Mouse (Mus musculus) CH12.LX (cell line): Measurements from ENCODE around the gene Gm10392. TPM values are rescaled to one million over a fixed set of nuclear protein-coding genes. Genes with fewer than 3 reads are reported as not detected.

Source experiments
- DNase-seq: peaks from one replicate; pipeline ENCODE4 v3.0.0-alpha.2; 2013; ENCODE audit errors: extremely low read depth
- H3K27ac ChIP-seq: 2 replicates; pipeline ENCODE4 v1.5.1; 2012; ENCODE audit warnings: low read depth, mild to moderate bottlenecking, control low read depth, moderate library complexity; ENCODE audit not compliant: insufficient read depth
- H3K27me3 ChIP-seq: replicated peaks from 2 replicates; pipeline ENCODE3; 2012; ENCODE audit warnings: inconsistent platforms
- H3K36me3 ChIP-seq, 2 experiments: replicated peaks in 1 of 2; 2 replicates each; pipeline versions ENCODE3 to v1.6.1; 2012; ENCODE audit warnings: inconsistent platforms in 1 of 2, low read length in 1 of 2, mild to moderate bottlenecking in 1 of 2, mixed read lengths in 1 of 2, moderate library complexity in 1 of 2; ENCODE audit not compliant: control insufficient read depth in 1 of 2, insufficient read depth in 1 of 2
- H3K4me1 ChIP-seq, 2 experiments: 2 replicates each; pipeline ENCODE4 v1.6.1; 2012; ENCODE audit warnings: inconsistent platforms in 1 of 2, moderate library complexity in 1 of 2; ENCODE audit not compliant: insufficient read depth in 2 of 2, control insufficient read depth in 1 of 2
- H3K4me2 ChIP-seq: 2 replicates; pipeline ENCODE4 v1.6.1; 2012; ENCODE audit warnings: low read depth, mild to moderate bottlenecking, control low read depth; ENCODE audit not compliant: poor library complexity, insufficient read depth, severe bottlenecking
- H3K4me3 ChIP-seq, 3 experiments: fragments of 150-350 bp in 1 of 3; sonication (generic) in 1 of 3; replicated peaks in 1 of 3; 2 replicates each; pipeline versions ENCODE3 to v1.5.1; 2011 to 2012; ENCODE audit warnings: low read depth in 2 of 3, low read length in 2 of 3, mild to moderate bottlenecking in 2 of 3, moderate library complexity in 2 of 3, control low read depth in 1 of 3, improper control_type of control experiment in 1 of 3, inconsistent platforms in 1 of 3, mixed read lengths in 1 of 3; ENCODE audit not compliant: poor library complexity in 1 of 3
- H3K79me2 ChIP-seq: replicated peaks from 2 replicates; pipeline ENCODE4 v1.6.1; 2012; ENCODE audit warnings: mild to moderate bottlenecking, moderate library complexity; ENCODE audit not compliant: control insufficient read depth, poor library complexity, insufficient read depth, severe bottlenecking; ENCODE audit errors: extremely low read depth
- H3K9ac ChIP-seq: 2 replicates; pipeline ENCODE4 v1.6.1; 2012; ENCODE audit warnings: low read depth, mild to moderate bottlenecking, control low read depth, moderate library complexity; ENCODE audit not compliant: insufficient read depth
- H3K9me3 ChIP-seq: replicated peaks from 2 replicates; pipeline ENCODE3; 2012; ENCODE audit warnings: low read length, inconsistent platforms, mixed read lengths
- CHD1 ChIP-seq: IDR thresholded peaks from 2 replicates; pipeline ENCODE4 v1.6.1; 2012; ENCODE audit warnings: low read depth, low read length, improper control_type of control experiment, inconsistent platforms
- CTCF ChIP-seq, 2 experiments: IDR thresholded peaks in 1 of 2; conservative IDR thresholded peaks in 1 of 2; 2 replicates each; pipeline ENCODE4 v1.5.1; 2011 to 2012; ENCODE audit warnings: low read depth in 2 of 2, low read length in 2 of 2, improper control_type of control experiment in 1 of 2, inconsistent platforms in 1 of 2, mild to moderate bottlenecking in 1 of 2, moderate library complexity in 1 of 2
- EP300 ChIP-seq: IDR thresholded peaks from 2 replicates; pipeline ENCODE4 v1.6.1; 2011; ENCODE audit warnings: low read length, improper control_type of control experiment
- JUND ChIP-seq: conservative IDR thresholded peaks from 2 replicates; pipeline ENCODE4 v1.6.1; 2011; ENCODE audit warnings: low read depth, low read length, improper control_type of control experiment
- MAFK ChIP-seq: IDR thresholded peaks from 2 replicates; pipeline ENCODE4 v1.6.1; 2011; ENCODE audit warnings: low read length, improper control_type of control experiment; ENCODE audit not compliant: insufficient replicate concordance
- MAX ChIP-seq: IDR thresholded peaks from 2 replicates; pipeline ENCODE4 v1.6.1; 2011; ENCODE audit warnings: low read length, improper control_type of control experiment
- MXI1 ChIP-seq: IDR thresholded peaks from 2 replicates; pipeline ENCODE4 v1.6.1; 2011; ENCODE audit warnings: mild to moderate bottlenecking, low read depth, low read length, improper control_type of control experiment
- MYC ChIP-seq: IDR thresholded peaks from 2 replicates; pipeline ENCODE4 v1.6.1; 2011; ENCODE audit warnings: low read depth, mild to moderate bottlenecking, improper control_type of control experiment, low read length
- NELFE ChIP-seq: IDR thresholded peaks from 2 replicates; pipeline ENCODE4 v1.6.1; 2011; ENCODE audit warnings: low read depth, low read length, improper control_type of control experiment
- NRF1 ChIP-seq: IDR thresholded peaks from 2 replicates; pipeline ENCODE4 v1.6.1; 2014; ENCODE audit warnings: low read depth, mild to moderate bottlenecking, inconsistent platforms, low read length, improper control_type of control experiment, moderate library complexity
- PAX5 ChIP-seq: IDR thresholded peaks from 2 replicates; pipeline ENCODE4 v1.6.1; 2012; ENCODE audit warnings: low read length, inconsistent platforms, mixed read lengths
- POLR2A ChIP-seq: IDR thresholded peaks from 2 replicates; pipeline ENCODE4 v1.6.1; 2011; ENCODE audit warnings: low read depth, mild to moderate bottlenecking, improper control_type of control experiment, low read length
- POLR2AphosphoS2 ChIP-seq: IDR thresholded peaks from 2 replicates; pipeline ENCODE4 v1.6.1; 2011; ENCODE audit warnings: low read depth, low read length, improper control_type of control experiment
- RAD21 ChIP-seq: IDR thresholded peaks from 2 replicates; pipeline ENCODE4 v1.6.1; 2011; ENCODE audit warnings: low read depth, mild to moderate bottlenecking, low read length, improper control_type of control experiment, moderate library complexity
- SIN3A ChIP-seq: IDR thresholded peaks from 2 replicates; pipeline ENCODE4 v1.6.1; 2012; ENCODE audit warnings: low read length, improper control_type of control experiment, inconsistent platforms
- SMC3 ChIP-seq: IDR thresholded peaks from 2 replicates; pipeline ENCODE4 v1.6.1; 2011; ENCODE audit warnings: low read depth, low read length, improper control_type of control experiment
- TCF12 ChIP-seq: IDR thresholded peaks from 2 replicates; pipeline ENCODE4 v1.6.1; 2014; ENCODE audit warnings: low read depth, mild to moderate bottlenecking, inconsistent platforms, low read length, improper control_type of control experiment
- UBTF ChIP-seq: IDR thresholded peaks from 2 replicates; pipeline ENCODE4 v1.6.1; 2012; ENCODE audit warnings: low read depth, mild to moderate bottlenecking, inconsistent platforms, low read length, improper control_type of control experiment, moderate library complexity
- ZKSCAN1 ChIP-seq: IDR thresholded peaks from 2 replicates; pipeline ENCODE4 v1.6.1; 2012; ENCODE audit warnings: low read depth, inconsistent platforms, low read length, improper control_type of control experiment, borderline replicate concordance
- ZMIZ1 ChIP-seq: IDR thresholded peaks from 2 replicates; pipeline ENCODE4 v1.6.1; 2012; ENCODE audit warnings: low read depth, mild to moderate bottlenecking, inconsistent platforms, low read length, improper control_type of control experiment
- ZNF384 ChIP-seq: IDR thresholded peaks from 2 replicates; pipeline ENCODE4 v1.6.1; 2012; ENCODE audit warnings: low read depth, low read length, improper control_type of control experiment, inconsistent platforms
- dilution Hi-C: fragments of 300-500 bp; cut with MboI; formaldehyde crosslinking; loops from 2 replicates; pipeline ENCODE4 v1.14.3; 2020; ENCODE audit warnings: low sequenced_read_pairs; ENCODE audit not compliant: extremely low pct_unique_long_range_greater_than_20kb, extremely low pct_ligation_motif_present
- in situ Hi-C: fragments of 300-500 bp; cut with MboI; formaldehyde crosslinking; loops from 3 replicates; pipeline ENCODE4 v1.14.3; 2019; ENCODE audit warnings: low sequenced_read_pairs, low pct_ligation_motif_present, low pct_unique_long_range_greater_than_20kb, mixed read lengths
- polyA plus RNA-seq: library from polyadenylated mRNA; unstranded; fragments of >175 nt; gene quantifications from 2 replicates; pipeline ENCODE4 v1.2.1, GENCODE M21; 2012; ENCODE audit warnings: low read depth; ENCODE audit not compliant: insufficient read length
- total RNA-seq, 2 experiments: library from RNA; depleted of rRNA; stranded (reverse); fragments of 300-350 nt in 1 of 2; fragments of >200 nt in 1 of 2; gene quantifications; 2 replicates each; pipeline ENCODE4 v1.2.3; 2012 to 2014

Gm10392 gene
- total and polyA plus RNA-seq, 3 experiments: 0.13 to 0.17 TPM; not detected in 1

- no peak for TF ChIP-seq TCF12
- TF ChIP-seq, all 38 proteins: peak for 0
Measured at GRCm38 (mm10) chr11:77503511-77503910, 15.5 kb downstream of the Gm10392 start (continued).

- no peak overlapping the region for H3K4me3 ChIP-seq
- DNase-seq: no peak
- H3K4me1 ChIP-seq: peaks cover 0 to 27% of the 10 kb centered on the region in 2 experiments; a peak in 2 of 4 replicates
- dilution Hi-C loops (no loop called here), in situ Hi-C loops (no loop called here)
- H3K79me2 ChIP-seq: no peaks in the 10 kb centered on the region; the same call in 1 of the 2 replicates
- no peaks in the 10 kb centered on the region for H3K27me3 ChIP-seq
- TF ChIP-seq POLR2AphosphoS2 (no peak), PAX5 (no peak)
- H3K27ac ChIP-seq: no peak overlapping the region
- H3K9ac ChIP-seq: no peak overlapping the region
- H3K36me3 ChIP-seq: peaks cover 71 to 98% of the 10 kb centered on the region in 2 experiments
- H3K9me3 ChIP-seq: no peaks in the 10 kb centered on the region
- H3K4me2 ChIP-seq: no peak overlapping the region
Measured at GRCm38 (mm10) chr11:77502481-77502880, 16.5 kb downstream of the Gm10392 start.

GRCm38 (mm10) chr11:77501971-77502370 lies 17.0 kb downstream of the Gm10392 start:
- TF ChIP-seq RAD21: no peak
- no peak for TF ChIP-seq ZNF384
- TF ChIP-seq MXI1: no peak
- no peak for TF ChIP-seq EP300
- TF ChIP-seq POLR2A: no peak
- TF ChIP-seq MAFK: no peak
- TF ChIP-seq MAX: no peak
- TF ChIP-seq MYC: no peak
- Histone ChIP-seq H3K27me3 (no peaks in the 10 kb centered on the region), H3K9me3 (no peaks in the 10 kb centered on the region), H3K4me3 (no peak overlapping the region), H3K4me1 (peaks cover 5 to 30% of the 10 kb centered on the region in 2 experiments), H3K36me3 (peaks cover 65 to 95% of the 10 kb centered on the region in 2 experiments), H3K27ac (no peak overlapping the region), H3K79me2 (peaks cover 4% of the 10 kb centered on the region), H3K4me2 (no peak overlapping the region), H3K9ac (no peak overlapping the region)
- in situ Hi-C loops (no loop called here), dilution Hi-C loops (no loop called here)
- no peak for DNase-seq

- in situ Hi-C loops: no loop called here
- H3K36me3 ChIP-seq: peaks cover 60 to 93% of the 10 kb centered on the region in 2 experiments
- H3K4me3 ChIP-seq: no peak overlapping the region
- H3K27me3 ChIP-seq: no peaks in the 10 kb centered on the region
- TF ChIP-seq JUND: no peak
- TF ChIP-seq ZMIZ1: no peak
- no peak for TF ChIP-seq ZKSCAN1
- TF ChIP-seq UBTF: no peak
- no peak for TF ChIP-seq POLR2AphosphoS2
- no peak for TF ChIP-seq CHD1
- no peak for TF ChIP-seq MXI1
- TF ChIP-seq SIN3A: no peak
- peak; percentile 64 for TF ChIP-seq RAD21
- TF ChIP-seq CTCF (conservative IDR thresholded peaks at IDR 0.05 in 1 of 2, IDR thresholded peaks at IDR 0.05 in 1 of 2; ENCODE audit: low read depth in 2 of 2, low read length in 2 of 2): peak; percentile 92 to 98
- TF ChIP-seq NRF1: no peak
- no peak; the same call in 1 of the 2 replicates for TF ChIP-seq NELFE
- TF ChIP-seq SMC3: peak; percentile 86
- H3K9ac ChIP-seq: no peak overlapping the region
- no peaks in the 10 kb centered on the region for H3K9me3 ChIP-seq
- peaks cover 6% of the 10 kb centered on the region for H3K79me2 ChIP-seq
- DNase-seq: peak; percentile 87
- dilution Hi-C loops: no loop called here
- peaks cover 7 to 33% of the 10 kb centered on the region in 2 experiments for H3K4me1 ChIP-seq
- H3K27ac ChIP-seq: no peak overlapping the region
- no peak overlapping the region for H3K4me2 ChIP-seq
Measured at GRCm38 (mm10) chr11:77501392-77501791, 17.6 kb downstream of the Gm10392 start.
